In the genomic region with DNA sequence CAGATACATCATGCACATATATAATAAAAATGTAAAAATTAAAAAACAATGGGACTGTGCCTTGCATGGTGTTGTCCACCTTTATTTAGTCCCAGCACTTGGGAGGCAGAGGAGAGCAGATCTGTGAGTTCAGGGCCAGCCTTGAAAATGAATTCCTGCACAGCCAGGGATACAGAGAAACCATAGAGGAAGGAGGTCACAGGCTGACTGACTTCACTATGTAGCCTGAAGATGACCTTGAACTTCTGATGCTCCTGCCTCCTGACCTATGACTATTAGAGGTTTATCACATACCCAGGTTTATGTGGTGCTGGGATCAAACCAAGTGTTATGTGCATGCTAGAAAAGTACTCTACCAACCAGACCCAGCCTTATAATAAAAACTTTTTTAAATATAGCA, we compare ENCODE assay signal across 22 mouse cellular contexts. TPM values are rescaled to one million over a fixed set of nuclear protein-coding genes. Genes with fewer than 3 reads are reported as not detected.
A peak's percentile ranks its signal among the peaks of the same experiment; 100 is the strongest.
DNase-seq lines count a peak whose midpoint lies in the region; ATAC-seq and TF ChIP-seq lines count a peak whose summit lies in the region.
"Had no signal": no experiment of that assay in that cellular context is flagged by ENCODE, and none has a peak within 500 bp of the region (broad histone marks: within the 10 kb centered on the region; RNA-seq: fewer than 3 reads in every experiment).

No protein-coding gene starts in this region.

- no peak overlapping the region for H3K4me3 ChIP-seq in gastrocnemius, adult 2 months
- no peak overlapping the region for H3K4me3 ChIP-seq in midbrain, embryonic 11.5 days (ENCODE audit: low read depth, low read length)
- no peak overlapping the region for H3K4me3 ChIP-seq in midbrain, embryonic 13.5 days (replicated peaks)
- H3K4me3 ChIP-seq in CH12.LX (replicated peaks in 1 of 3; ENCODE audit: low read depth in 2 of 3, low read length in 2 of 3, poor library complexity in 1 of 3), result no peak overlapping the region
- H3K4me3 ChIP-seq: embryonic facial prominence, embryonic 10.5 days; embryonic facial prominence, embryonic 12.5 days; forebrain, embryonic 13.5 days; forebrain, embryonic 15.5 days had no signal

- TF ChIP-seq RAD21 in CH12.LX (IDR thresholded peaks at IDR 0.05; ENCODE audit: low read depth, low read length), result no peak

- no peak overlapping the region for H3K9ac ChIP-seq in midbrain, embryonic 11.5 days (ENCODE audit: low read length)
- no peak overlapping the region for H3K9ac ChIP-seq in midbrain, embryonic 13.5 days (replicated peaks)
- H3K9ac ChIP-seq in CH12.LX (ENCODE audit: insufficient read depth, low read depth), result no peak overlapping the region
- H3K9ac ChIP-seq: embryonic facial prominence, embryonic 12.5 days; forebrain, embryonic 13.5 days; forebrain, embryonic 15.5 days; forebrain, postnatal 0 days had no signal

- no peaks in the 10 kb centered on the region for H3K9me3 ChIP-seq in midbrain, embryonic 11.5 days (ENCODE audit: control insufficient read depth, low read length)
- no peaks in the 10 kb centered on the region for H3K9me3 ChIP-seq in midbrain, embryonic 13.5 days
- H3K9me3 ChIP-seq in CH12.LX (replicated peaks; ENCODE audit: low read length), result no peaks in the 10 kb centered on the region
- H3K9me3 ChIP-seq: embryonic facial prominence, embryonic 12.5 days; forebrain, embryonic 13.5 days; forebrain, embryonic 15.5 days had no signal

- TF ChIP-seq POLR2A in CH12.LX (IDR thresholded peaks at IDR 0.05; ENCODE audit: low read depth, low read length), result no peak

- intact Hi-C loops in gastrocnemius, adult 2 months (cut with DNase I), result no loop called here

- ATAC-seq in midbrain, embryonic 11.5 days (ENCODE audit: low FRiP score), result no peak
- no peak for ATAC-seq in midbrain, embryonic 13.5 days
- ATAC-seq: activated CD4-positive, CD25-positive, alpha-beta regulatory T cell, adult 4 months; CD4-positive, CD25-positive, alpha-beta regulatory T cell, adult 4 months; forebrain, embryonic 13.5 days; forebrain, embryonic 15.5 days; forebrain, postnatal 0 days had no signal

- no peaks in the 10 kb centered on the region for H3K4me1 ChIP-seq in midbrain, embryonic 11.5 days (ENCODE audit: control insufficient read depth, insufficient read depth, low read length)
- H3K4me1 ChIP-seq in midbrain, embryonic 13.5 days (replicated peaks), result no peaks in the 10 kb centered on the region
- peaks cover 15 to 47% of the 10 kb centered on the region in 2 experiments for H3K4me1 ChIP-seq in CH12.LX (ENCODE audit: control insufficient read depth in 1 of 2, insufficient read depth in 2 of 2)
- H3K4me1 ChIP-seq: embryonic facial prominence, embryonic 12.5 days; forebrain, embryonic 13.5 days; forebrain, embryonic 15.5 days had no signal

- no peak for TF ChIP-seq EP300 in CH12.LX (IDR thresholded peaks at IDR 0.05; ENCODE audit: low read length)

- dilution Hi-C loops in CH12.LX (cut with MboI; ENCODE audit: extremely low pct_ligation_motif_present, extremely low pct_unique_long_range_greater_than_20kb, low sequenced_read_pairs), result no loop called here

- no peak for TF ChIP-seq CTCF in gastrocnemius, adult 2 months (IDR thresholded peaks at IDR 0.05)
- TF ChIP-seq CTCF in CH12.LX (conservative IDR thresholded peaks at IDR 0.05 in 1 of 2, IDR thresholded peaks at IDR 0.05 in 1 of 2; ENCODE audit: low read depth in 2 of 2, low read length in 2 of 2), result no peak

- no peak for DNase-seq in gastrocnemius, adult 2 months
- DNase-seq in gastrocnemius, postnatal 4 days (ENCODE audit: low spot score in 2 of 2), result no peak
- peak; percentile 60 for DNase-seq in midbrain, embryonic 11.5 days (ENCODE audit: low spot score, missing footprints)
- no peak for DNase-seq in CH12.LX (ENCODE audit: extremely low read depth)
- DNase-seq in left cerebral cortex, adult 8-10 months (ENCODE audit: low spot score in 2 of 2), result no peak
- no peak for DNase-seq in heart, adult 8-10 months (ENCODE audit: low spot score)
- DNase-seq: adrenal gland, postnatal 10 days; adrenal gland, postnatal 25 days; B cell, adult 2 months; cerebellum, adult 11-12 months; cerebellum, adult 2 months; cerebellum, adult 9-10 months; cerebellum, postnatal 10 days; cerebellum, postnatal 25 days; forebrain, postnatal 0 days had no signal

- no peaks in the 10 kb centered on the region for H3K27me3 ChIP-seq in midbrain, embryonic 11.5 days (ENCODE audit: control insufficient read depth, insufficient read depth, low read length)
- no peaks in the 10 kb centered on the region for H3K27me3 ChIP-seq in midbrain, embryonic 13.5 days
- no peaks in the 10 kb centered on the region for H3K27me3 ChIP-seq in CH12.LX (replicated peaks)
- H3K27me3 ChIP-seq: embryonic facial prominence, embryonic 12.5 days; forebrain, embryonic 13.5 days; forebrain, embryonic 15.5 days had no signal

- H3K79me2 ChIP-seq in CH12.LX (replicated peaks; ENCODE audit: control insufficient read depth, extremely low read depth, insufficient read depth, poor library complexity, severe bottlenecking), result peaks cover 97% of the 10 kb centered on the region

- peak overlapping the region; percentile 2; the same call in 1 of the 2 replicates for H3K27ac ChIP-seq in gastrocnemius, adult 2 months
- no peak overlapping the region for H3K27ac ChIP-seq in midbrain, embryonic 11.5 days (ENCODE audit: low read depth, low read length)
- no peak overlapping the region for H3K27ac ChIP-seq in midbrain, embryonic 13.5 days
- H3K27ac ChIP-seq in CH12.LX (ENCODE audit: insufficient read depth, low read depth), result no peak overlapping the region
- H3K27ac ChIP-seq: embryonic facial prominence, embryonic 10.5 days; embryonic facial prominence, embryonic 12.5 days; forebrain, embryonic 13.5 days; forebrain, embryonic 15.5 days had no signal

- no peak overlapping the region for H3K4me2 ChIP-seq in midbrain, embryonic 11.5 days
- no peak overlapping the region for H3K4me2 ChIP-seq in midbrain, embryonic 13.5 days (replicated peaks)
- no peak overlapping the region for H3K4me2 ChIP-seq in CH12.LX (ENCODE audit: insufficient read depth, low read depth, poor library complexity, severe bottlenecking)
- H3K4me2 ChIP-seq: embryonic facial prominence, embryonic 12.5 days; forebrain, embryonic 13.5 days; forebrain, embryonic 15.5 days had no signal

- 0 out of 2 replicates have a peak, but pooled peaks cover 6% of the 10 kb centered on the region for H3K36me3 ChIP-seq in midbrain, embryonic 11.5 days (ENCODE audit: control insufficient read depth, insufficient read depth, low read length)
- peaks cover 20% of the 10 kb centered on the region for H3K36me3 ChIP-seq in midbrain, embryonic 13.5 days
- H3K36me3 ChIP-seq in CH12.LX (replicated peaks in 1 of 2; ENCODE audit: control insufficient read depth in 1 of 2, insufficient read depth in 1 of 2, low read length in 1 of 2), result peaks cover 21 to 69% of the 10 kb centered on the region in 2 experiments

- in situ Hi-C loops in CH12.LX (cut with MboI; ENCODE audit: low pct_ligation_motif_present, low pct_unique_long_range_greater_than_20kb, low sequenced_read_pairs), result no loop called here

RNA-seq across cellular contexts. Expression of gene Ube2l3, which starts 17.0 kb away (rescaled TPM):
- total RNA-seq in gastrocnemius, adult 2 months (2021), result 100 to 1,000 TPM; 143 to 150 TPM
- total RNA-seq in gastrocnemius, postnatal 4 days (2021), result 100 to 1,000 TPM; 166 to 178 TPM
- polyA plus RNA-seq in midbrain, embryonic 11.5 days (2014; fragmentation: Nextera tagmentation; extraction: Ambion mirVana), result 429 and 446 TPM in 2 replicates
- polyA plus RNA-seq in midbrain, embryonic 13.5 days (2015; fragmentation: Nextera tagmentation; extraction: Ambion mirVana), result 330 and 342 TPM in 2 replicates
- total RNA-seq in CH12.LX (2012; rRNA removed) (156 and 229 TPM in 2 replicates), CH12.LX (2014; rRNA removed) (302 and 354 TPM in 2 replicates)
- polyA plus RNA-seq in CH12.LX (2012; ENCODE audit: insufficient read length, low read depth), result 377 and 386 TPM in 2 replicates
- 100 to 1,000 TPM; 125 to 149 (median 144) TPM for total RNA-seq in left cerebral cortex, adult 8-10 months (2022)
- total RNA-seq in heart, adult 8-10 months (2022), result 100 to 1,000 TPM; 107 to 119 (median 114) TPM

RNA-seq across cellular contexts. Expression of gene Rimbp3, which starts 22.9 kb away (rescaled TPM):
- total RNA-seq in gastrocnemius, adult 2 months (2021), result under 1 TPM in 1 of 2 experiments, not detected in 1; 0.05 TPM
- under 1 TPM; 0.22 to 0.29 TPM for total RNA-seq in gastrocnemius, postnatal 4 days (2021)
- polyA plus RNA-seq in midbrain, embryonic 11.5 days (2014; fragmentation: Nextera tagmentation; extraction: Ambion mirVana), result 1.2 and 1.7 TPM in 2 replicates
- 2.1 and 2.5 TPM in 2 replicates for polyA plus RNA-seq in midbrain, embryonic 13.5 days (2015; fragmentation: Nextera tagmentation; extraction: Ambion mirVana)
- 0.21 and 0.34 TPM in 2 replicates for total RNA-seq in CH12.LX (2012; rRNA removed)
- 0.09 TPM in 1 of 2 replicates, not detected in the other for total RNA-seq in CH12.LX (2014; rRNA removed)
- polyA plus RNA-seq in CH12.LX (2012; ENCODE audit: insufficient read length, low read depth), result 0.06 and 0.08 TPM in 2 replicates
- 1 to 10 TPM; 2.3 to 3.0 (median 2.7) TPM for total RNA-seq in left cerebral cortex, adult 8-10 months (2022)
- total RNA-seq in heart, adult 8-10 months (2022), result under 1 TPM in 3 of 4 experiments, not detected in 1; 0.14 to 0.44 (median 0.22) TPM
- polyA plus RNA-seq: activated CD4-positive, CD25-positive, alpha-beta regulatory T cell, adult 4 months; CD4-positive, CD25-positive, alpha-beta regulatory T cell, adult 4 months had no signal

RNA-seq across cellular contexts. Expression of gene Ccdc116, which starts 38.4 kb away (rescaled TPM):
- under 1 TPM in 1 of 2 experiments, not detected in 1; 0.11 TPM for total RNA-seq in gastrocnemius, adult 2 months (2021)
- total RNA-seq in gastrocnemius, postnatal 4 days (2021), result 1 to 10 TPM in 1 of 2 experiments, under 1 TPM in 1; 0.26 to 1.6 TPM
- 0.40 and 0.41 TPM in 2 replicates for polyA plus RNA-seq in midbrain, embryonic 11.5 days (2014; fragmentation: Nextera tagmentation; extraction: Ambion mirVana)
- polyA plus RNA-seq in midbrain, embryonic 13.5 days (2015; fragmentation: Nextera tagmentation; extraction: Ambion mirVana), result 1.1 and 1.4 TPM in 2 replicates
- total RNA-seq in CH12.LX (2012; rRNA removed) (4.4 and 6.4 TPM in 2 replicates), CH12.LX (2014; rRNA removed) (7.5 and 8.9 TPM in 2 replicates)
- polyA plus RNA-seq in CH12.LX (2012; ENCODE audit: insufficient read length, low read depth), result 7.7 and 9.7 TPM in 2 replicates
- 1 to 10 TPM; 1.8 to 7.6 (median 2.9) TPM for total RNA-seq in left cerebral cortex, adult 8-10 months (2022)
- under 1 TPM in 2 of 4 experiments, not detected in 2; 0.31 to 0.33 TPM for total RNA-seq in heart, adult 8-10 months (2022)

RNA-seq across cellular contexts. Expression of gene Ydjc, which starts 41.1 kb away (rescaled TPM):
- total RNA-seq in gastrocnemius, adult 2 months (2021), result under 1 TPM in 1 of 2 experiments, not detected in 1; 0.31 TPM
- 1 to 10 TPM in 1 of 2 experiments, under 1 TPM in 1; 0.61 to 1.1 TPM for total RNA-seq in gastrocnemius, postnatal 4 days (2021)
- polyA plus RNA-seq in midbrain, embryonic 11.5 days (2014; fragmentation: Nextera tagmentation; extraction: Ambion mirVana), result 6.8 and 9.2 TPM in 2 replicates
- polyA plus RNA-seq in midbrain, embryonic 13.5 days (2015; fragmentation: Nextera tagmentation; extraction: Ambion mirVana), result 21.5 and 22.0 TPM in 2 replicates
- total RNA-seq in CH12.LX (2012; rRNA removed), result 68.0 and 70.9 TPM in 2 replicates
- total RNA-seq in CH12.LX (2014; rRNA removed), result 48.9 and 54.3 TPM in 2 replicates
- polyA plus RNA-seq in CH12.LX (2012; ENCODE audit: insufficient read length, low read depth), result 63.4 and 65.3 TPM in 2 replicates
- total RNA-seq in left cerebral cortex, adult 8-10 months (2022), result 10 to 100 TPM; 21.9 to 27.3 (median 24.6) TPM
- total RNA-seq in heart, adult 8-10 months (2022), result 1 to 10 TPM; 1.8 to 2.6 (median 2.3) TPM

RNA-seq across cellular contexts. Expression of gene Hic2, which starts 47.9 kb away (rescaled TPM):
- 1 to 10 TPM; 1.1 to 1.8 TPM for total RNA-seq in gastrocnemius, adult 2 months (2021)
- 1 to 10 TPM; 2.7 to 3.9 TPM for total RNA-seq in gastrocnemius, postnatal 4 days (2021)
- polyA plus RNA-seq in midbrain, embryonic 11.5 days (2014; fragmentation: Nextera tagmentation; extraction: Ambion mirVana), result 10.3 and 10.8 TPM in 2 replicates
- 13.2 and 13.6 TPM in 2 replicates for polyA plus RNA-seq in midbrain, embryonic 13.5 days (2015; fragmentation: Nextera tagmentation; extraction: Ambion mirVana)
- total RNA-seq in CH12.LX (2012; rRNA removed) (7.5 and 9.6 TPM in 2 replicates), CH12.LX (2014; rRNA removed) (4.5 and 6.2 TPM in 2 replicates)
- polyA plus RNA-seq in CH12.LX (2012; ENCODE audit: insufficient read length, low read depth), result 6.3 and 8.1 TPM in 2 replicates
- 1 to 10 TPM; 4.7 to 6.8 (median 6.2) TPM for total RNA-seq in left cerebral cortex, adult 8-10 months (2022)
- 1 to 10 TPM; 1.4 to 2.2 (median 1.9) TPM for total RNA-seq in heart, adult 8-10 months (2022)
